Mouse (Mus musculus): Measurements from ENCODE around the gene Nfatc3. TPM values are rescaled to one million over a fixed set of nuclear protein-coding genes. Genes with fewer than 3 reads are reported as not detected.

Nfatc3 gene
- polyA plus RNA-seq, 2 experiments, result 2.6 to 10.2 TPM

DNA sequence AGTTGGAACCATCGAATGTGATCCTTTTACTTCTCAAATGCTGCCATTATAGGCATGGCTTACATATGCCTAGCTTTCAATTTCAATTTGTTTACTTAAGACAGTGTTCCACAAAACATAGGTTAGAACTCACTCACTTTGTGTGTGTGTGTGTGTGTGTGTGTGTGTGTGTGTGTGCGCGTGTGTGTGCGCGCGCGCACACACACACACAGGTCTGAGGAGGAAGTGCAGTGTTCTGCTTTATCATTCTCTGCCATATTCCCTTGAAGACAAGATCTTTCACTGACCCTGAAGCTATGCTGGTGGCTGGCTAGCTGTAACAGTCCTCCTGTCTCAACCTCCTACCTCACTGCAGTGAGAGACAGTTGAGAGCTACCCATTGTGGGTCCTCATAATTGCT, 4.4 kb downstream of the Nfatc3 start:
- H3K4me2 ChIP-seq (ENCODE audit: low read depth), result peak overlapping the region; percentile 70
- no peak overlapping the region for H3K9ac ChIP-seq (replicated peaks)
- H3K4me3 ChIP-seq (ENCODE audit: insufficient read depth in 1 of 2, low read depth in 2 of 2, low read length in 2 of 2), result no peak overlapping the region; a peak in 1 of 4 replicates
- H3K36me3 ChIP-seq (replicated peaks; ENCODE audit: control insufficient read depth, insufficient read depth, low read depth), result no peaks in the 10 kb centered on the region
- H3K27me3 ChIP-seq (ENCODE audit: control insufficient read depth, insufficient read depth, low read length), result no peaks in the 10 kb centered on the region
- WGBS (ENCODE audit: insufficient replicate concordance), result 57% methylated on average over 7 of the region's 7 CpGs
- H3K27ac ChIP-seq, result 0 out of 2 replicates have a peak overlapping the region, but pooled peaks have one; percentile 9
- H3K9me3 ChIP-seq (ENCODE audit: control insufficient read depth, low read length), result no peaks in the 10 kb centered on the region
- H3K4me1 ChIP-seq (replicated peaks; ENCODE audit: control insufficient read depth in 2 of 2, insufficient read depth in 2 of 2, low read length in 1 of 2), result peaks cover 22 to 23% of the 10 kb centered on the region in 2 experiments
- ATAC-seq (ENCODE audit: insufficient read depth), result no peak
- no peak for TF ChIP-seq CTCF (IDR thresholded peaks at IDR 0.05; ENCODE audit: low read depth)
- no peak for TF ChIP-seq EP300 (IDR thresholded peaks at IDR 0.05; ENCODE audit: low read depth)
- DNase-seq (ENCODE audit: low read depth in 3 of 3, low spot score in 3 of 3), result no peak

DNA sequence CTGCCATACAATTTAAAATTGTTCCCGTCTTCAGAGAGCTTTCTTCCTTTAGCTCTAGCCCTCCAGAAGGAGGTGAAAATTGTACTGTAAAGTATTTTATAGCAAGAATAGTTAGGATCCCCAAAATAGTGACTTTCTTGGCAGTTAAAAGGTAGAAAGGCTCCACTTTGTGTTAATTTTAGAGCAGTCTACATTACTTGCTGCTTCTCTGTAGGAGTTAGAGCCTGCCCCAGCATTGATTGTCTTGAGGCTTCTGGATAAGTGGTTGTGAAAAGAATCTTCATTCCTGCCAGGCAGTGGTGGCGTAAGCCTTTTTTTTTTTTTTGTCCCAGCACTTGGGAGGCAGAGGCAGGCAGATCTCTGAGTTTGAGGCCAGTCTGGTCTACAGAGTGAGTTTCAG, 8.1 kb downstream of the Nfatc3 start:
- Histone ChIP-seq H3K9ac (replicated peaks) (no peak overlapping the region), H3K4me3 (ENCODE audit: insufficient read depth in 1 of 2, low read depth in 2 of 2, low read length in 2 of 2) (no peak overlapping the region), H3K27me3 (ENCODE audit: control insufficient read depth, insufficient read depth, low read length) (no peaks in the 10 kb centered on the region), H3K9me3 (ENCODE audit: control insufficient read depth, low read length) (no peaks in the 10 kb centered on the region), H3K4me1 (replicated peaks; ENCODE audit: control insufficient read depth in 2 of 2, insufficient read depth in 2 of 2, low read length in 1 of 2) (peaks cover 11 to 15% of the 10 kb centered on the region in 2 experiments), H3K36me3 (replicated peaks; ENCODE audit: control insufficient read depth, insufficient read depth, low read depth) (no peaks in the 10 kb centered on the region), H3K4me2 (ENCODE audit: low read depth) (no peak overlapping the region), H3K27ac (no peak overlapping the region)
- TF ChIP-seq EP300 (IDR thresholded peaks at IDR 0.05; ENCODE audit: low read depth), result no peak
- TF ChIP-seq CTCF (IDR thresholded peaks at IDR 0.05; ENCODE audit: low read depth), result no peak
- ATAC-seq (ENCODE audit: insufficient read depth) (no peak), DNase-seq (ENCODE audit: low read depth in 3 of 3, low spot score in 3 of 3) (no peak)
- 88% methylated on average over 2 of the region's 2 CpGs for WGBS (ENCODE audit: insufficient replicate concordance)

DNA sequence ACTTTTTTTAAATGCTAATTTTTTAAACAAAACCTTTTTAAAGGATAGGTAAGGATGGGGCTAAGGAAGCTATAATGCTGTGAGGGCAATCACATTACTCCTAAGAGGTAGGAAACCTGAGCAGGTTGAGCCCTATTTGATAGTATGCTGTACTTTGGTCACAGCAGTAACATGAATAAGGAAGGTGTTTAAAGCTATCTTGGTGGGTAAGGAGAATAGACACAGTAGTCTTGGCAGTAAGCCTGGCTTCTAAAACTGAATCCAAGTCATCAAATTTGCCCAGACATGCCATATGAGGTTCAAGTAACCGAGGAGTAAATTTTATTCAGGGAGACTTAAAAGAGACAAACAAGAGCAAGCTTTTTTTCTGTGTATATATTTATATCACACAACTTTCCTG, 10.9 kb downstream of the Nfatc3 start:
- no peak overlapping the region for H3K27ac ChIP-seq
- H3K4me2 ChIP-seq (ENCODE audit: low read depth), result no peak overlapping the region
- H3K36me3 ChIP-seq (replicated peaks; ENCODE audit: control insufficient read depth, insufficient read depth, low read depth), result no peaks in the 10 kb centered on the region
- no peaks in the 10 kb centered on the region for H3K9me3 ChIP-seq (ENCODE audit: control insufficient read depth, low read length)
- H3K4me3 ChIP-seq (ENCODE audit: insufficient read depth in 1 of 2, low read depth in 2 of 2, low read length in 2 of 2), result no peak overlapping the region
- H3K27me3 ChIP-seq (ENCODE audit: control insufficient read depth, insufficient read depth, low read length), result no peaks in the 10 kb centered on the region
- TF ChIP-seq CTCF (IDR thresholded peaks at IDR 0.05; ENCODE audit: low read depth) (no peak), EP300 (IDR thresholded peaks at IDR 0.05; ENCODE audit: low read depth) (no peak)
- 73% methylated on average over 1 of the region's 1 CpGs for WGBS (ENCODE audit: insufficient replicate concordance)
- no peaks in the 10 kb centered on the region; a peak in 1 of 4 replicates for H3K4me1 ChIP-seq (replicated peaks; ENCODE audit: control insufficient read depth in 2 of 2, insufficient read depth in 2 of 2, low read length in 1 of 2)
- no peak for ATAC-seq (ENCODE audit: insufficient read depth)
- no peak for DNase-seq (ENCODE audit: low read depth in 3 of 3, low spot score in 3 of 3)
- no peak overlapping the region for H3K9ac ChIP-seq (replicated peaks)

DNA sequence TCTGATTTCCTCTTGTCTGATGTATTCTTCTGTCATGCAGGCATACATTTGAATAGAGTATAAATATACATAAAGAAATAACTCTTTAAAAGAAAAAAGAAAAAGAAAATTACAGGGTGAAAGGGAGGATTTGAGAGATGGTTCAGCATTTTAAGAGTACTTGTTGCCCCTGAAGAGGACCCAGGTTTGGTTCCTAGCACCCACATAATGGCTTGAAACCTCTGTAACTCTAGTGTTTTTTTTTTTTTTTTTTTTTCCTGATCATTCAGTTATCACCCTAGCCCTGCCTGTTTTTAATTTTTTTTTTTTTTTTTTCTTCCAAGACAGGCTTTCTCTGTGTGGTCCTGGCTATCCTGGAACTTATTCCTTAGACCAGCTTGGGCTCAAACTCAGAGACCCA, 13.5 kb downstream of the Nfatc3 start:
- Histone ChIP-seq H3K4me3 (ENCODE audit: insufficient read depth in 1 of 2, low read depth in 2 of 2, low read length in 2 of 2) (no peak overlapping the region), H3K4me1 (replicated peaks; ENCODE audit: control insufficient read depth in 2 of 2, insufficient read depth in 2 of 2, low read length in 1 of 2) (no peaks in the 10 kb centered on the region; a peak in 1 of 4 replicates), H3K4me2 (ENCODE audit: low read depth) (no peak overlapping the region), H3K27ac (no peak overlapping the region), H3K9me3 (ENCODE audit: control insufficient read depth, low read length) (no peaks in the 10 kb centered on the region), H3K36me3 (replicated peaks; ENCODE audit: control insufficient read depth, insufficient read depth, low read depth) (no peaks in the 10 kb centered on the region), H3K9ac (replicated peaks) (no peak overlapping the region), H3K27me3 (ENCODE audit: control insufficient read depth, insufficient read depth, low read length) (no peaks in the 10 kb centered on the region)
- DNase-seq (ENCODE audit: low read depth in 3 of 3, low spot score in 3 of 3), result no peak
- TF ChIP-seq CTCF (IDR thresholded peaks at IDR 0.05; ENCODE audit: low read depth) (no peak), EP300 (IDR thresholded peaks at IDR 0.05; ENCODE audit: low read depth) (no peak)
- ATAC-seq (ENCODE audit: insufficient read depth), result no peak

DNA sequence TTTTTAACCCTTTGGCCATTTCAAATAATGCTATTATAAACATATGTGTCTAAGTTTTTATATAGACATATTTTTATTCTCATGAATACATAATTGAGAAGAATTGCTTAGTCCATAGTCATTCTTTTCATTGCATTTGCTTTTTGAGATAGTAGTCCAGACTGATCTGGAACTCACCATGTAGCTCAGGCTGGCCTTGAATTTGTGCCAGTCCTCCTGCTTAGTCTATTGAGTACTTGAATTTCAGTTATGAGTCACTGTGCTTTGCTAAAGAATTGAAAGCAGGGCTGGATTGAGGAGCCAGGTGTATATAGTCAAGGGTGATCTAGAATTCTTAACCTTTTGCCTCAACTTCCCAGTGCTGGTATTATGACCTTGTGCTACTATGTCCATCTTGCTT, 15.6 kb downstream of the Nfatc3 start:
- no peaks in the 10 kb centered on the region for H3K9me3 ChIP-seq (ENCODE audit: control insufficient read depth, low read length)
- H3K27ac ChIP-seq, result no peak overlapping the region
- no peak overlapping the region for H3K4me3 ChIP-seq (ENCODE audit: insufficient read depth in 1 of 2, low read depth in 2 of 2, low read length in 2 of 2)
- no peak overlapping the region for H3K4me2 ChIP-seq (ENCODE audit: low read depth)
- peaks cover 5% of the 10 kb centered on the region for H3K36me3 ChIP-seq (replicated peaks; ENCODE audit: control insufficient read depth, insufficient read depth, low read depth)
- H3K9ac ChIP-seq (replicated peaks), result no peak overlapping the region
- no peak for ATAC-seq (ENCODE audit: insufficient read depth)
- no peaks in the 10 kb centered on the region; a peak in 1 of 4 replicates for H3K4me1 ChIP-seq (replicated peaks; ENCODE audit: control insufficient read depth in 2 of 2, insufficient read depth in 2 of 2, low read length in 1 of 2)
- no peaks in the 10 kb centered on the region for H3K27me3 ChIP-seq (ENCODE audit: control insufficient read depth, insufficient read depth, low read length)
- TF ChIP-seq EP300 (IDR thresholded peaks at IDR 0.05; ENCODE audit: low read depth) (no peak), CTCF (IDR thresholded peaks at IDR 0.05; ENCODE audit: low read depth) (no peak)
- no peak for DNase-seq (ENCODE audit: low read depth in 3 of 3, low spot score in 3 of 3)

Measured in liver, embryonic 14.5 days (tissue).